ENCODE assay signal across 13 mouse cellular contexts in the genomic region with DNA sequence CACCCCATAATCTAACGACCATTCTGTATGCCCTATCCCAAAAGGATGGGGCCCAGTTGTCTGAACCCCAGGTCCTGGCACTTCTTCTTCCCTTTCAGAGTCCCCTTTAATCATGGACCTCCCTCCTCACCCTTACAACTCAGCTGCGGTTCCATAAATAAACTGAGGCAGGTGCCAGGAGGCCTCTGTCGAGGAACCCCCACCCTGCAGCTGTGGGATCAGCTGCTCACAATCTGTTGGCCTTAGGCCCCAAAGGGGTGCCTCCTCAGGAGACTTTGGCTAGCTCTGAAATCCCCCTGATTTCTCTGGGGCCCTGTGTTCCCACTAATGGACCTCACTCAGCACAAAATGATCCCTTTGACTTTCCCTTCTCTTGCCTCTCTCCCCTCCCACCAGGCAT. TPM values are rescaled to one million over a fixed set of nuclear protein-coding genes. Genes with fewer than 3 reads are reported as not detected.
DNase-seq lines count a peak whose midpoint lies in the region; ATAC-seq and TF ChIP-seq lines count a peak whose summit lies in the region.
"Had no signal": no experiment of that assay in that cellular context is flagged by ENCODE, and none has a peak within 500 bp of the region (broad histone marks: within the 10 kb centered on the region; RNA-seq: fewer than 3 reads in every experiment).

No protein-coding gene starts in this region.

- 52% methylated on average over 3 of the region's 3 CpGs for WGBS in hindbrain, embryonic 10.5 days
- 28% methylated on average over 3 of the region's 3 CpGs for WGBS in hindbrain, postnatal 0 days
- 29% methylated on average over 3 of the region's 3 CpGs for WGBS in neural tube, embryonic 12.5 days
- 33% methylated on average over 3 of the region's 3 CpGs for WGBS in intestine, embryonic 15.5 days
- WGBS in stomach, postnatal 0 days, result 35% methylated on average over 3 of the region's 3 CpGs

- H3K9ac ChIP-seq in hindbrain, postnatal 0 days (replicated peaks; ENCODE audit: low read length), result no peak overlapping the region
- H3K9ac ChIP-seq in neural tube, embryonic 12.5 days, result no peak overlapping the region
- no peak overlapping the region for H3K9ac ChIP-seq in intestine, embryonic 15.5 days
- H3K9ac ChIP-seq in stomach, postnatal 0 days (ENCODE audit: low read length), result no peak overlapping the region
- H3K9ac ChIP-seq: midbrain, embryonic 13.5 days had no signal

- no peak for DNase-seq in hindbrain, embryonic 10.5 days (ENCODE audit: low spot score)
- DNase-seq in hindbrain, postnatal 0 days (ENCODE audit: low spot score), result no peak
- no peak for DNase-seq in neural tube, embryonic 10.5 days (ENCODE audit: extremely low spot score, low spot score)
- DNase-seq in stomach, postnatal 0 days (ENCODE audit: low spot score), result no peak
- no peak for DNase-seq in adrenal gland, postnatal 36 days
- DNase-seq in ovary, postnatal 14 days (ENCODE audit: low spot score), result no peak
- DNase-seq: thymus, postnatal 4 days had no signal

- H3K4me2 ChIP-seq in hindbrain, postnatal 0 days (ENCODE audit: low read depth, low read length), result no peak overlapping the region
- peak overlapping the region; percentile 52 for H3K4me2 ChIP-seq in neural tube, embryonic 12.5 days (replicated peaks)
- H3K4me2 ChIP-seq in intestine, embryonic 15.5 days (replicated peaks), result peak overlapping the region; percentile 46
- no peak overlapping the region for H3K4me2 ChIP-seq in stomach, postnatal 0 days (replicated peaks; ENCODE audit: low read depth)

- peak overlapping the region; percentile 38 for H3K4me3 ChIP-seq in hindbrain, embryonic 10.5 days
- no peak overlapping the region for H3K4me3 ChIP-seq in hindbrain, postnatal 0 days (ENCODE audit: low read length)
- no peak overlapping the region for H3K4me3 ChIP-seq in neural tube, embryonic 12.5 days
- H3K4me3 ChIP-seq in intestine, embryonic 15.5 days (replicated peaks), result no peak overlapping the region
- no peak overlapping the region for H3K4me3 ChIP-seq in stomach, postnatal 0 days (ENCODE audit: low read depth, low read length)
- H3K4me3 ChIP-seq: midbrain, embryonic 13.5 days had no signal

- H3K27ac ChIP-seq in hindbrain, embryonic 10.5 days, result peak overlapping the region; percentile 94
- H3K27ac ChIP-seq in hindbrain, postnatal 0 days, result no peak overlapping the region
- H3K27ac ChIP-seq in neural tube, embryonic 12.5 days, result 0 out of 2 replicates have a peak overlapping the region, but pooled peaks have one; percentile 1
- peak overlapping the region; percentile 96 for H3K27ac ChIP-seq in intestine, embryonic 15.5 days
- H3K27ac ChIP-seq in stomach, postnatal 0 days (replicated peaks), result peak overlapping the region; percentile 89

- H3K36me3 ChIP-seq in hindbrain, embryonic 10.5 days, result peaks cover 24% of the 10 kb centered on the region
- no peaks in the 10 kb centered on the region for H3K36me3 ChIP-seq in hindbrain, postnatal 0 days (ENCODE audit: insufficient read depth, low read length)
- H3K36me3 ChIP-seq in neural tube, embryonic 12.5 days, result peaks cover 6% of the 10 kb centered on the region; the same call in 1 of the 2 replicates
- H3K36me3 ChIP-seq in intestine, embryonic 15.5 days, result no peaks in the 10 kb centered on the region
- no peaks in the 10 kb centered on the region for H3K36me3 ChIP-seq in stomach, postnatal 0 days (ENCODE audit: control insufficient read depth, insufficient read depth, low read length)
- H3K36me3 ChIP-seq: midbrain, embryonic 13.5 days had no signal

- no peak for ATAC-seq in hindbrain, postnatal 0 days
- no peak for ATAC-seq in neural tube, embryonic 12.5 days (ENCODE audit: low FRiP score, low read depth)
- ATAC-seq in intestine, embryonic 15.5 days, result no peak
- no peak for ATAC-seq in stomach, postnatal 0 days (ENCODE audit: low FRiP score, low TSS enrichment)
- ATAC-seq: midbrain, embryonic 13.5 days had no signal

- H3K4me1 ChIP-seq in hindbrain, embryonic 10.5 days (replicated peaks), result peaks cover 98% of the 10 kb centered on the region
- peaks cover 19% of the 10 kb centered on the region for H3K4me1 ChIP-seq in hindbrain, postnatal 0 days (ENCODE audit: insufficient read depth, low read length)
- peaks cover 76% of the 10 kb centered on the region for H3K4me1 ChIP-seq in neural tube, embryonic 12.5 days
- H3K4me1 ChIP-seq in intestine, embryonic 15.5 days (replicated peaks), result peaks cover 87% of the 10 kb centered on the region
- H3K4me1 ChIP-seq in stomach, postnatal 0 days (replicated peaks; ENCODE audit: control insufficient read depth, insufficient read depth), result peaks cover 15% of the 10 kb centered on the region

- H3K27me3 ChIP-seq in hindbrain, embryonic 10.5 days (ENCODE audit: insufficient read depth, poor library complexity, severe bottlenecking), result peaks cover 10% of the 10 kb centered on the region
- no peaks in the 10 kb centered on the region for H3K27me3 ChIP-seq in hindbrain, postnatal 0 days (ENCODE audit: insufficient read depth, low read length)
- H3K27me3 ChIP-seq in neural tube, embryonic 12.5 days (replicated peaks), result peaks cover 5% of the 10 kb centered on the region
- peaks cover 11% of the 10 kb centered on the region; the same call in 1 of the 2 replicates for H3K27me3 ChIP-seq in intestine, embryonic 15.5 days (replicated peaks)
- H3K27me3 ChIP-seq in stomach, postnatal 0 days (ENCODE audit: control insufficient read depth, insufficient read depth, low read length), result no peaks in the 10 kb centered on the region

- no peak for TF ChIP-seq CTCF in hindbrain, postnatal 0 days (IDR thresholded peaks at IDR 0.05; ENCODE audit: low read depth)
- TF ChIP-seq CTCF in stomach, postnatal 0 days (IDR thresholded peaks at IDR 0.05; ENCODE audit: low read depth), result no peak

- no peaks in the 10 kb centered on the region for H3K9me3 ChIP-seq in hindbrain, embryonic 10.5 days
- no peaks in the 10 kb centered on the region for H3K9me3 ChIP-seq in hindbrain, postnatal 0 days (ENCODE audit: low read length)
- H3K9me3 ChIP-seq in neural tube, embryonic 12.5 days, result no peaks in the 10 kb centered on the region
- H3K9me3 ChIP-seq in intestine, embryonic 15.5 days, result no peaks in the 10 kb centered on the region
- H3K9me3 ChIP-seq in stomach, postnatal 0 days (ENCODE audit: control insufficient read depth, low read length), result no peaks in the 10 kb centered on the region
- H3K9me3 ChIP-seq: midbrain, embryonic 13.5 days had no signal

- no peak for TF ChIP-seq EP300 in stomach, postnatal 0 days (optimal IDR thresholded peaks at IDR 0.05)

RNA-seq across cellular contexts. Expression of gene Nes, which starts 13.2 kb away (rescaled TPM):
- polyA plus RNA-seq in hindbrain, embryonic 10.5 days (2016; fragmentation: Nextera tagmentation; extraction: Ambion mirVana), result 109 and 143 TPM in 2 replicates
- total RNA-seq in hindbrain, postnatal 0 days (2014; rRNA removed), result 37.2 and 40.0 TPM in 2 replicates
- polyA plus RNA-seq in hindbrain, postnatal 0 days (2015; fragmentation: Nextera tagmentation; extraction: Ambion mirVana), result 14.9 and 15.7 TPM in 2 replicates
- 140 and 169 TPM in 2 replicates for polyA plus RNA-seq in neural tube, embryonic 12.5 days (2016; fragmentation: Nextera tagmentation; extraction: Ambion mirVana)
- 17.0 and 20.0 TPM in 2 replicates for polyA plus RNA-seq in intestine, embryonic 15.5 days (2015; fragmentation: Nextera tagmentation; extraction: Ambion mirVana)
- polyA plus RNA-seq in stomach, postnatal 0 days (2015; fragmentation: Nextera tagmentation; extraction: Ambion mirVana), result 5.3 and 5.7 TPM in 2 replicates
- 10 to 100 TPM in 1 of 2 experiments, 1 to 10 TPM in 1; 8.8 to 13.3 TPM for total RNA-seq in adrenal gland, postnatal 36 days (2021)
- total RNA-seq: MEL had no signal

RNA-seq across cellular contexts. Expression of gene Bcan, which starts 15.9 kb away (rescaled TPM):
- 0.91 and 0.95 TPM in 2 replicates for polyA plus RNA-seq in hindbrain, embryonic 10.5 days (2016; fragmentation: Nextera tagmentation; extraction: Ambion mirVana)
- total RNA-seq in hindbrain, postnatal 0 days (2014; rRNA removed), result 318 and 347 TPM in 2 replicates
- polyA plus RNA-seq in hindbrain, postnatal 0 days (2015; fragmentation: Nextera tagmentation; extraction: Ambion mirVana), result 229 and 237 TPM in 2 replicates
- 2.4 and 4.1 TPM in 2 replicates for polyA plus RNA-seq in neural tube, embryonic 12.5 days (2016; fragmentation: Nextera tagmentation; extraction: Ambion mirVana)
- polyA plus RNA-seq in intestine, embryonic 15.5 days (2015; fragmentation: Nextera tagmentation; extraction: Ambion mirVana), result 0.15 and 0.54 TPM in 2 replicates
- 0.08 and 0.18 TPM in 2 replicates for polyA plus RNA-seq in stomach, postnatal 0 days (2015; fragmentation: Nextera tagmentation; extraction: Ambion mirVana)
- 10 to 100 TPM; 45.9 to 47.8 TPM for total RNA-seq in adrenal gland, postnatal 36 days (2021)
- total RNA-seq: liver, adult 2 months; MEL had no signal
- polyA plus RNA-seq: liver, adult 2 months had no signal

RNA-seq across cellular contexts. Expression of gene Crabp2, which starts 35.6 kb away (rescaled TPM):
- 956 and 1,072 TPM in 2 replicates for polyA plus RNA-seq in hindbrain, embryonic 10.5 days (2016; fragmentation: Nextera tagmentation; extraction: Ambion mirVana)
- total RNA-seq in hindbrain, postnatal 0 days (2014; rRNA removed), result 9.8 and 28.6 TPM in 2 replicates
- 44.5 and 46.3 TPM in 2 replicates for polyA plus RNA-seq in hindbrain, postnatal 0 days (2015; fragmentation: Nextera tagmentation; extraction: Ambion mirVana)
- 372 and 405 TPM in 2 replicates for polyA plus RNA-seq in neural tube, embryonic 12.5 days (2016; fragmentation: Nextera tagmentation; extraction: Ambion mirVana)
- 7.0 and 8.2 TPM in 2 replicates for polyA plus RNA-seq in intestine, embryonic 15.5 days (2015; fragmentation: Nextera tagmentation; extraction: Ambion mirVana)
- polyA plus RNA-seq in stomach, postnatal 0 days (2015; fragmentation: Nextera tagmentation; extraction: Ambion mirVana), result 40.4 and 44.3 TPM in 2 replicates
- total RNA-seq in adrenal gland, postnatal 36 days (2021), result under 1 TPM in 1 of 2 experiments, not detected in 1; 0.33 TPM
- total RNA-seq: liver, adult 2 months had no signal
- polyA plus RNA-seq: liver, adult 2 months had no signal

RNA-seq across cellular contexts. Expression of gene Hapln2, which starts 43.3 kb away (rescaled TPM):
- 0.11 and 0.14 TPM in 2 replicates for polyA plus RNA-seq in hindbrain, embryonic 10.5 days (2016; fragmentation: Nextera tagmentation; extraction: Ambion mirVana)
- 0.47 and 0.50 TPM in 2 replicates for total RNA-seq in hindbrain, postnatal 0 days (2014; rRNA removed)
- 1.2 and 1.5 TPM in 2 replicates for polyA plus RNA-seq in hindbrain, postnatal 0 days (2015; fragmentation: Nextera tagmentation; extraction: Ambion mirVana)
- 0.24 and 0.60 TPM in 2 replicates for polyA plus RNA-seq in neural tube, embryonic 12.5 days (2016; fragmentation: Nextera tagmentation; extraction: Ambion mirVana)
- not detected in 2 replicates for polyA plus RNA-seq in intestine, embryonic 15.5 days (2015; fragmentation: Nextera tagmentation; extraction: Ambion mirVana)
- polyA plus RNA-seq in stomach, postnatal 0 days (2015; fragmentation: Nextera tagmentation; extraction: Ambion mirVana), result not detected in 2 replicates
- total RNA-seq in adrenal gland, postnatal 36 days (2021), result not detected
- total RNA-seq: adrenal gland, adult 18-20 months; liver, adult 2 months; MEL had no signal
- polyA plus RNA-seq: liver, adult 2 months had no signal

RNA-seq across cellular contexts. Expression of gene Rrnad1, which starts 53.6 kb away (rescaled TPM):
- 18.9 and 20.9 TPM in 2 replicates for polyA plus RNA-seq in hindbrain, embryonic 10.5 days (2016; fragmentation: Nextera tagmentation; extraction: Ambion mirVana)
- 19.4 and 36.4 TPM in 2 replicates for total RNA-seq in hindbrain, postnatal 0 days (2014; rRNA removed)
- polyA plus RNA-seq in hindbrain, postnatal 0 days (2015; fragmentation: Nextera tagmentation; extraction: Ambion mirVana), result 18.1 and 19.3 TPM in 2 replicates
- 22.2 TPM in 2 replicates for polyA plus RNA-seq in neural tube, embryonic 12.5 days (2016; fragmentation: Nextera tagmentation; extraction: Ambion mirVana)
- polyA plus RNA-seq in intestine, embryonic 15.5 days (2015; fragmentation: Nextera tagmentation; extraction: Ambion mirVana), result 15.8 and 16.3 TPM in 2 replicates
- 7.1 and 7.6 TPM in 2 replicates for polyA plus RNA-seq in stomach, postnatal 0 days (2015; fragmentation: Nextera tagmentation; extraction: Ambion mirVana)
- 10 to 100 TPM; 14.3 to 16.1 TPM for total RNA-seq in adrenal gland, postnatal 36 days (2021)

Comparison
In these comparisons a context has a peak if more than half of its experiments do, and no peak if none do; other contexts are left out.
1. RNA of gene Bcan, which starts 15.9 kb away (polyA plus RNA-seq): 229 to 237 TPM in hindbrain, postnatal 0 days; 2.4 to 4.1 TPM in neural tube, embryonic 12.5 days, 0.91 to 0.95 TPM in hindbrain, embryonic 10.5 days, 0.15 to 0.54 TPM in intestine, embryonic 15.5 days and 0.08 to 0.18 TPM in stomach, postnatal 0 days; every median in the first group is over 10 times any median in the second.
2. H3K4me2 ChIP-seq: peak in neural tube, embryonic 12.5 days (single experiment) and intestine, embryonic 15.5 days (single experiment); none in hindbrain, postnatal 0 days (single experiment) and stomach, postnatal 0 days (single experiment).